Mouse (Mus musculus) mammary gland, adult 2 months (tissue): Measurements from ENCODE around the gene Hoxb7. TPM values are rescaled to one million over a fixed set of nuclear protein-coding genes. Genes with fewer than 3 reads are reported as not detected.

ENCODE experiments used
- polyA plus RNA-seq: library from polyadenylated mRNA; depleted of rRNA; stranded (reverse); fragments of >200 nt; gene quantifications from 2 replicates; pipeline ENCODE4 v1.2.3, GENCODE M21; 2012; ENCODE audit warnings: low replicate concordance; rRNA removed

The Hoxb7 gene
- polyA plus RNA-seq, result 2.5 and 5.6 TPM in 2 replicates

GRCm38 (mm10) chr11:96285771-96286738 is at the start of gene Hoxb7:
Hoxb7 (plus strand) TSS chr11:96286623.

GRCm38 (mm10) chr11:96270996-96271540 is 15.4 kb upstream of the Hoxb7 start, which contains the start of gene Hoxb9:
Hoxb9 (plus strand) TSS chr11:96271457.

GRCm38 (mm10) chr11:96281855-96282570 is 4.4 kb upstream of the Hoxb7 start, which contains the start of gene Hoxb8:
Hoxb8 (plus strand) TSS chr11:96281905.

GRCm38 (mm10) chr11:96291681-96292564 is 5.5 kb downstream of the Hoxb7 start, which contains the start of gene Hoxb6:
Hoxb6 (plus strand) TSS chr11:96292476.

GRCm38 (mm10) chr11:96303151-96304099 is 17.0 kb downstream of the Hoxb7 start, which contains the start of gene Hoxb5:
Hoxb5 (plus strand) TSS chr11:96303336.

GRCm38 (mm10) chr11:96317608-96318367 is 31.4 kb downstream of the Hoxb7 start, which contains the start of gene Hoxb4:
Hoxb4 (plus strand) TSS chr11:96318267.

GRCm38 (mm10) chr11:96323154-96323553 is 36.7 kb downstream of the Hoxb7 start, which contains the start of gene Hoxb3:
Hoxb3 (plus strand) TSS chr11:96323326.

Other genes with a start within 250 kb of the Hoxb7 start
- gene Ube2z, start 221.2 kb upstream of the Hoxb7 start, polyA plus RNA-seq, result 27.0 and 40.6 TPM in 2 replicates
- 269 and 729 TPM in 2 replicates for gene Atp5g1, start 211.0 kb upstream of the Hoxb7 start, polyA plus RNA-seq
- gene Calcoco2, start 174.7 kb upstream of the Hoxb7 start, polyA plus RNA-seq, result not detected in 2 replicates
- gene Ttll6, start 152.8 kb upstream of the Hoxb7 start, polyA plus RNA-seq, result 0.04 TPM in 1 of 2 replicates, not detected in the other
- gene Hoxb13, start 92.3 kb upstream of the Hoxb7 start, polyA plus RNA-seq, result not detected in 2 replicates
- gene Hoxb9, start 15.2 kb upstream of the Hoxb7 start, polyA plus RNA-seq, result 0.74 and 1.1 TPM in 2 replicates
- 3.1 and 4.5 TPM in 2 replicates for gene Hoxb8, start 4.7 kb upstream of the Hoxb7 start, polyA plus RNA-seq
- 13.0 and 22.2 TPM in 2 replicates for gene Hoxb6, start 5.9 kb downstream of the Hoxb7 start, polyA plus RNA-seq
- 3.9 and 7.2 TPM in 2 replicates for gene Hoxb5, start 16.7 kb downstream of the Hoxb7 start, polyA plus RNA-seq
- gene Hoxb4, start 31.6 kb downstream of the Hoxb7 start, polyA plus RNA-seq, result 4.5 and 10.8 TPM in 2 replicates
- 7.2 and 19.4 TPM in 2 replicates for gene Hoxb3, start 36.7 kb downstream of the Hoxb7 start, polyA plus RNA-seq
- 9.5 and 23.2 TPM in 2 replicates for gene Hoxb2, start 63.9 kb downstream of the Hoxb7 start, polyA plus RNA-seq
- not detected in 2 replicates for gene Hoxb1, start 79.1 kb downstream of the Hoxb7 start, polyA plus RNA-seq
- 15.8 and 27.3 TPM in 2 replicates for gene Skap1, start 178.0 kb downstream of the Hoxb7 start, polyA plus RNA-seq